Mouse (Mus musculus): ENCODE data around the gene Trim11. TPM values are rescaled to one million over a fixed set of nuclear protein-coding genes. Genes with fewer than 3 reads are reported as not detected.

Gene Trim11
- total RNA-seq, 1 experiment = 29.6 TPM

DNA sequence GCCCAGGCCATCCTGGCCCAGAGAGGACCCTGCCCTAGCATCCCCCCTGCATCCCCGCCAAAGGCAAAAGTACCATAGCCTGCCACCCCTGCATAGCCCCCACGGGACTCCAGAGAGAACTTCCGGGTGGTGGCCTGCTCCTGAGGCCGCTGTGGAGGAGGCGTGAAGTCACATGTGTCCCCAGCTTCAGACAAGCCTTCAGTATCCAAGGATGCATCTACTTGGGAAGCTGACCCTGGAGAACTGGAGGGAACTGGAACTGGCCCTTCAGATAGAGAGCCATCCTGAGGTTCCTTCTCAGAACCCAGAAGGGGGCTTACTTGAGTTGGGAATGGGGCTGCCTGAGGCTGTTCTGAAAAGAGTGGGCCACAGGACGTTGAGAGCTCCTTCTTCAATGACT, 21.9 kb downstream of the Trim11 start:
- in situ Hi-C loops (cut with MboI; ENCODE audit: low sequenced_read_pairs in 2 of 2, unreplicated experiment in 2 of 2) = no loop called here
- Histone ChIP-seq H3K9ac (ENCODE audit: insufficient read depth, low read depth, low read length, poor library complexity, severe bottlenecking) (no peak overlapping the region), H3K4me3 (ENCODE audit: insufficient read depth in 1 of 2, low read depth in 1 of 2, low read length in 2 of 2, poor library complexity in 1 of 2, severe bottlenecking in 1 of 2) (no peak overlapping the region), H3K27ac (ENCODE audit: insufficient read depth, low read depth, low read length, poor library complexity, severe bottlenecking) (no peak overlapping the region), H3K4me1 (ENCODE audit: control insufficient read depth in 2 of 2, insufficient read depth in 2 of 2, low read length in 2 of 2, poor library complexity in 1 of 2) (no peaks in the 10 kb centered on the region; a peak in 1 of 4 replicates), H3K36me3 (ENCODE audit: control insufficient read depth, insufficient read depth, low read length, poor library complexity, severe bottlenecking) (no peaks in the 10 kb centered on the region), H3K9me3 (ENCODE audit: control insufficient read depth, insufficient read depth, low read depth, low read length) (no peaks in the 10 kb centered on the region)
- DNase-seq (ENCODE audit: low read depth, low spot score) = no peak
- TF ChIP-seq MAFK (IDR thresholded peaks at IDR 0.05; ENCODE audit: insufficient read depth, low read depth, low read length) (no peak), HCFC1 (IDR thresholded peaks at IDR 0.05; ENCODE audit: borderline replicate concordance, insufficient read depth, low read length) (no peak), CHD2 (IDR thresholded peaks at IDR 0.05; ENCODE audit: low read depth, low read length) (no peak), ZC3H11A (IDR thresholded peaks at IDR 0.05; ENCODE audit: borderline replicate concordance, low read depth, low read length) (no peak), ZNF384 (IDR thresholded peaks at IDR 0.05; ENCODE audit: low read depth, low read length) (no peak)

DNA sequence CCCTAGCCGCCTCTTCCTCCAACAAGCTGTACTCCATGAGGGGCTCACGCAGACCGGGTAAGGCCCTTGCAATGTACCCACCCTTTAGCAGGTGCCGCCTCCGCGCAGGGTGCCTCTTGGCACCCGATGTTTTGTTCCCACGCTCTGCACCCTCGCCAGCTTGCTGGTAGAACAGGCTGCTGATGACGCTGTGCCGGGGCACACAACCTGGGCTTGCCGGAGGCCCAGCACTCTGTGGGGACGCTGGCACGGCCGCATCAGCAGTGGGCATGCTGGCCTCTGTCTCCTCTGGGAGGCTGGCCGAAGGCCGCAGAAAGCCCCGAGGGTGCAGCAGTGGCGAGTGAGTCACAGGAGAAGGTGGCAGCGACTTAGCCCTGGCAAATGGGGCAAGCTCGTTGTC, 22.7 kb downstream of the Trim11 start:
- TF ChIP-seq HCFC1 (IDR thresholded peaks at IDR 0.05; ENCODE audit: borderline replicate concordance, insufficient read depth, low read length) (no peak), ZNF384 (IDR thresholded peaks at IDR 0.05; ENCODE audit: low read depth, low read length) (no peak), ZC3H11A (IDR thresholded peaks at IDR 0.05; ENCODE audit: borderline replicate concordance, low read depth, low read length) (no peak), MAFK (IDR thresholded peaks at IDR 0.05; ENCODE audit: insufficient read depth, low read depth, low read length) (no peak), CHD2 (IDR thresholded peaks at IDR 0.05; ENCODE audit: low read depth, low read length) (no peak)
- no peak overlapping the region for H3K9ac ChIP-seq (ENCODE audit: insufficient read depth, low read depth, low read length, poor library complexity, severe bottlenecking)
- in situ Hi-C loops (cut with MboI; ENCODE audit: low sequenced_read_pairs in 2 of 2, unreplicated experiment in 2 of 2) = no loop called here
- H3K27ac ChIP-seq (ENCODE audit: insufficient read depth, low read depth, low read length, poor library complexity, severe bottlenecking) = no peak overlapping the region
- H3K4me3 ChIP-seq (ENCODE audit: insufficient read depth in 1 of 2, low read depth in 1 of 2, low read length in 2 of 2, poor library complexity in 1 of 2, severe bottlenecking in 1 of 2) = no peak overlapping the region
- no peaks in the 10 kb centered on the region for H3K4me1 ChIP-seq (ENCODE audit: control insufficient read depth in 2 of 2, insufficient read depth in 2 of 2, low read length in 2 of 2, poor library complexity in 1 of 2)
- no peak for DNase-seq (ENCODE audit: low read depth, low spot score)
- H3K9me3 ChIP-seq (ENCODE audit: control insufficient read depth, insufficient read depth, low read depth, low read length) = no peaks in the 10 kb centered on the region
- H3K36me3 ChIP-seq (ENCODE audit: control insufficient read depth, insufficient read depth, low read length, poor library complexity, severe bottlenecking) = no peaks in the 10 kb centered on the region

DNA sequence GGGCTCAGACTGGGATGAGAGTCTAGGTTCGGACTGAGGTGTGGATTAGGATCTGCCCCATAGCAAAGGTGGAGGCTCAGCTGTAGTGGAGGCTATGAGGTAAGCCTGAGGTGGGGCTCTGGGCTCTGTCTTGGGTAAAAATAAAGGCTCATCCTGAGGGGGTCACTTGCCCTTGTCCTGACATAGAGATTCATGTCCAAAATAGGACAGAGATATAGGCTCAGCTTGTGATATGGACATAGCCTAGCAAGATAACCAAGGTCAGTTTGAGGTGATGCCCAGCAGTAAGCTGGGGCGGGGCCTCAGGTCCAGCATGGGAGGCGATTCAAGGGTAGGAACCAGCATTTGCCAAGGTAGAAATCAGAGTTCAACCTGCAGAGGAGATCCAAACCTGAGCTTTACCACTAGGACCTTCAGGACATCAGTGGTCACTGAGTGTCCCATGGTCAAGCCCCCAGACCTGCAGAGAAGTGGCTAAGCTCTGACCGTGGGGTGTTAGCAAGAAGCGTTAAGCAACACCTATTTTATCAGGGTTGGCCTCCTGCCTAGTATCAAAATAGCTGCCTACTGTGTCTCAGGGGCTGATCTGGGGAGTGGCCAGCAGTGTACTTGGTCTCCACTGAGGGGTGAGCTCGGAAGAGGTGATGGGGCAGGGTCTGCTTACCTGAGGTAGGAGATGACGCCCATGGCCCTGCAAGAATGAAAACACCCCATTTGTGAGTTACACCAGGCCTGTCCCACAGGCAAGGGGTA, 24.6 kb downstream of the Trim11 start:
- H3K9ac ChIP-seq (ENCODE audit: insufficient read depth, low read depth, low read length, poor library complexity, severe bottlenecking) = no peak overlapping the region
- H3K4me1 ChIP-seq (ENCODE audit: control insufficient read depth in 2 of 2, insufficient read depth in 2 of 2, low read length in 2 of 2, poor library complexity in 1 of 2) = no peaks in the 10 kb centered on the region
- no peak overlapping the region for H3K27ac ChIP-seq (ENCODE audit: insufficient read depth, low read depth, low read length, poor library complexity, severe bottlenecking)
- no peak overlapping the region for H3K4me3 ChIP-seq (ENCODE audit: insufficient read depth in 1 of 2, low read depth in 1 of 2, low read length in 2 of 2, poor library complexity in 1 of 2, severe bottlenecking in 1 of 2)
- H3K36me3 ChIP-seq (ENCODE audit: control insufficient read depth, insufficient read depth, low read length, poor library complexity, severe bottlenecking) = no peaks in the 10 kb centered on the region
- in situ Hi-C loops (cut with MboI; ENCODE audit: low sequenced_read_pairs in 2 of 2, unreplicated experiment in 2 of 2) = no loop called here
- DNase-seq (ENCODE audit: low read depth, low spot score) = no peak
- TF ChIP-seq HCFC1 (IDR thresholded peaks at IDR 0.05; ENCODE audit: borderline replicate concordance, insufficient read depth, low read length) (no peak), MAFK (IDR thresholded peaks at IDR 0.05; ENCODE audit: insufficient read depth, low read depth, low read length) (no peak), CHD2 (IDR thresholded peaks at IDR 0.05; ENCODE audit: low read depth, low read length) (no peak), ZNF384 (IDR thresholded peaks at IDR 0.05; ENCODE audit: low read depth, low read length) (no peak), ZC3H11A (IDR thresholded peaks at IDR 0.05; ENCODE audit: borderline replicate concordance, low read depth, low read length) (no peak)
- H3K9me3 ChIP-seq (ENCODE audit: control insufficient read depth, insufficient read depth, low read depth, low read length) = no peaks in the 10 kb centered on the region

DNA sequence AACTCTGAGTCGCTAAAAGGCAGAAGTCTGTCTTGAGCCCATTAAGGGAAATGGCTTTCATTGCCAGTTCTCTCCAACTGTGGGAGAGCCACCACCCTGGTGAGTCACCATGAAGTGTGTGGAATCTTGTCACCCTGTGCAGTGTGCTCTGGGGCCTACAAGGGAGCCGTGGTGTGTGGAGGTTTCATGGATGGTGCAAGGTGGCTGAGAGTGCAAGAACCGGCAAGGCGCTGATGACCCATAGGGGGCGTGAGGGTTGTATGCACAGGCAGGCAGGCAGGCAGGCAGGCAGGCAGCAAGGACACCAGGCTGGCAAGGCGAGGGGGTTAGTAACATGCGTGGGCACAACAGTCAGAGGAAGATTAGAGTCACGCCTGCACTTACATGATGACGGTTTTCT, 37.2 kb downstream of the Trim11 start:
- Histone ChIP-seq H3K27ac (ENCODE audit: insufficient read depth, low read depth, low read length, poor library complexity, severe bottlenecking) (no peak overlapping the region), H3K36me3 (ENCODE audit: control insufficient read depth, insufficient read depth, low read length, poor library complexity, severe bottlenecking) (no peaks in the 10 kb centered on the region), H3K4me1 (ENCODE audit: control insufficient read depth in 2 of 2, insufficient read depth in 2 of 2, low read length in 2 of 2, poor library complexity in 1 of 2) (no peaks in the 10 kb centered on the region), H3K9ac (ENCODE audit: insufficient read depth, low read depth, low read length, poor library complexity, severe bottlenecking) (no peak overlapping the region), H3K4me3 (ENCODE audit: insufficient read depth in 1 of 2, low read depth in 1 of 2, low read length in 2 of 2, poor library complexity in 1 of 2, severe bottlenecking in 1 of 2) (no peak overlapping the region), H3K9me3 (ENCODE audit: control insufficient read depth, insufficient read depth, low read depth, low read length) (no peaks in the 10 kb centered on the region)
- in situ Hi-C loops (cut with MboI; ENCODE audit: low sequenced_read_pairs in 2 of 2, unreplicated experiment in 2 of 2) = no loop called here
- DNase-seq (ENCODE audit: low read depth, low spot score) = no peak
- TF ChIP-seq MAFK (IDR thresholded peaks at IDR 0.05; ENCODE audit: insufficient read depth, low read depth, low read length) = no peak

DNA sequence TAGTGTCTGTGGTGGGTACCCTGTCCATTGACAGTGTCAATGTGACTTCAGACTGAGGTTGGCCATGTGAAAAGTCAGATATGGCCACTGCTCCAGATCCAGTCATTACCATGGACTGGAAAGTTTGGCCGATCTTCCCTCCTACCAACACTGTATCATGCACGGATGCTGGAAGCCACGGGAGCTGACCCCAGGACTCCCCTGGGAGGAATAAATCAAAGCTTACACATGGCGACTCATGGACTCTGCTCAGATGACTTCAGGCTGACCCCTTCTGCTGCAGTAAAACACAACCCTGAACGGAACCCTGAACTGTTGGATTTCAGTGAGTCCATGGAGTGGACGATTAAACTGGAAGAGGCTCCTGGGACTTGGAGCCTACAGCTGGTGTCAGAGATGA, 48.5 kb downstream of the Trim11 start:
- Histone ChIP-seq H3K36me3 (ENCODE audit: control insufficient read depth, insufficient read depth, low read length, poor library complexity, severe bottlenecking) (no peaks in the 10 kb centered on the region), H3K4me3 (ENCODE audit: insufficient read depth in 1 of 2, low read depth in 1 of 2, low read length in 2 of 2, poor library complexity in 1 of 2, severe bottlenecking in 1 of 2) (no peak overlapping the region), H3K4me1 (ENCODE audit: control insufficient read depth in 2 of 2, insufficient read depth in 2 of 2, low read length in 2 of 2, poor library complexity in 1 of 2) (no peaks in the 10 kb centered on the region), H3K9ac (ENCODE audit: insufficient read depth, low read depth, low read length, poor library complexity, severe bottlenecking) (no peak overlapping the region), H3K27ac (ENCODE audit: insufficient read depth, low read depth, low read length, poor library complexity, severe bottlenecking) (no peak overlapping the region), H3K9me3 (ENCODE audit: control insufficient read depth, insufficient read depth, low read depth, low read length) (no peaks in the 10 kb centered on the region)
- TF ChIP-seq HCFC1 (IDR thresholded peaks at IDR 0.05; ENCODE audit: borderline replicate concordance, insufficient read depth, low read length) (no peak), ZC3H11A (IDR thresholded peaks at IDR 0.05; ENCODE audit: borderline replicate concordance, low read depth, low read length) (no peak), CHD2 (IDR thresholded peaks at IDR 0.05; ENCODE audit: low read depth, low read length) (no peak), MAFK (IDR thresholded peaks at IDR 0.05; ENCODE audit: insufficient read depth, low read depth, low read length) (no peak), ZNF384 (IDR thresholded peaks at IDR 0.05; ENCODE audit: low read depth, low read length) (no peak)
- in situ Hi-C loops (cut with MboI; ENCODE audit: low sequenced_read_pairs in 2 of 2, unreplicated experiment in 2 of 2) = no loop called here
- DNase-seq (ENCODE audit: low read depth, low spot score) = no peak

All from ES-E14 (cell line).